Mouse (Mus musculus): ENCODE measurements around the gene Nuak2.

GRCm38 (mm10) chr1:132335378-132335965 is 19.5 kb downstream of the Nuak2 start:
- peak; percentile 59 for TF ChIP-seq MAFK (IDR thresholded peaks at IDR 0.05; ENCODE audit: insufficient read depth, low read depth, low read length)
- TF ChIP-seq ZC3H11A (IDR thresholded peaks at IDR 0.05; ENCODE audit: borderline replicate concordance, low read depth, low read length) = no peak
- TF ChIP-seq ZNF384 (IDR thresholded peaks at IDR 0.05; ENCODE audit: low read depth, low read length) = no peak
